Mouse (Mus musculus) left cerebral cortex, adult 18-20 months (tissue): ENCODE measurements at regions not wholly inside any gene's neighbourhood (a gene's known extent, or its start where the extent isn't known, plus 50 kb on each side); places are given as distances from the start of the nearest gene placed in this dataset.

ENCODE experiments used
- DNase-seq, 2 experiments: peaks; one replicate each; pipeline ENCODE4 v3.0.0; 2021 to 2022; ENCODE audit warnings: low spot score in 2 of 2, mixed read lengths in 1 of 2

DNA sequence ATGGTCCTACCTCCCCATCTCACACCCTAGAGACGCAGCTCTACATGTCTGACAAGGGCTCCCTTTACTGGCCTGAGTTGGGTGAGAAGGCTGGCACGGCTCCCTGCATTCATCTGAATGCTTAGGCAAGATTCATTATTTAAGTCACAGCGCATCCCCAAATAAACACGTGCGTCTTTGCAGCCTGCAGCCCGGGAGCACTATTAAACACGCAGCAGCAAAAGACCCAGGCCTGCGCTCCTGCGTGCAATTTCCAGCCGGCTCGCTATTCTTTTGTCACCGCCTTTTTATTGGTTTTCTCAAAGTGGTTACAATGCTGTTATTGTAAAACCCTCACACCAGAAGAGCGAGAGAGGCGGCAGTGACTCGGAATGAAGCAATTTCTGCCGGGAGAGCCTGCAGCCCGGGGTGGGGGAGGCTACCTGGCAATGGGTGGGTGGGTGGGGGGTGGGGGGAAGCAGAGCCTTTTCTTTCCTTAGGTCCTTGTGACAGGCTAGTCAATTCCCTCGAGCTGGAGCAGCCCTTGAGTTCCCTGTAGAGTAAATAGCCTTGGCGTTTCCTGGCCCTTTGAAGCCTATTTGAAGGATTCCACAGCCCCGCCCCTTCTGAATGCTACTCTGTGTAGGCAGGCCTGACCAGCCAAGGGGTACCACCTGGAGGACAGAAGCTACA is 333.3 kb downstream of the Bcor start:
- no peak for DNase-seq

DNA sequence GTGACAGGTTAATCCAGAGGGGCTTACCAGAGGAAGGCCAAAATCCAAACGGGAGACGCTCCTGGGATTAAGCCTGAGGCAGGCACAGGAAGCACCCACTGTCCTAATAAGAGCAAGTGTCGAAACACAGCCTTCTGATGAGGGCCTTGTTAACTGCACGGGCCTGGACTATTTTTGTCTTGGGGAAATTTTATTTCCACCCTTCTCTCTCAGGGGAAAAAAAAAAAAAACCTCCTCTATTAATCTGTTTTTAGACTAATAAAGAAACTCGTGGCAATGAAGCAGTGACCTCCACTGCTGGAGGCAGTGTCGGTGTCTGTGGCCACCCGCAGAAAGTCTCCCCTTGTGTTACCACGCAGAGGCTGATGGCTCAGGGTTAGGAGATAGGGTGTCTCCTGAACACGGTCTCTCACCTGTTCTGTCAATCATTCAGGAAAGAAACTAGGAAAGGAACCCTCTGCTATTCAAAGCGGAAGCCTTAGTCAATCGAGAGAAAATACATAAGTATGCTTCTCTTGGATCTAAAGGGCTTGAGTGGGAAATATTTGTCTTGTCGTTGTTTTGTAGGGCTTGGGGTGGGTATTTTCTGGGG is 330.6 kb downstream of the Bcor start:
- DNase-seq = no peak

DNA sequence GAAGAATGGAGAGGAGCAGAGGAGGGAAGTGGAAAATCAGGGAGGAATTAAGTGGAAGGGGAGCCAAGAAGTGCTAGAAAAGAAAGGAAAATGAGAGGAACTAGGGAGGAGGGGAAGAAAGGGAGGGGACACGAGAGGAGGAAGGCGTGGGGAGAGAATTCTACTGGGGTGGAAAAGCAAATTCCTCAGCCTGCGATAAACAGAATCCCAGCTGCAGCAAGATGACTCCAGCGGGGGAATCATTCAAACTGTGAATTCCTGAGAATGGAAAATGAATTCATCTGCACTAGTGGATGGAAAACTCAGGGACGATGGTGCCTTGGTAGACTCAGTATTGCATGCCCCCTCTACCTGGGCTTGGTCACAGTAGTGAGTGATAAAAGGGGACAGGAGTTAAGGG is 322.6 kb downstream of the Bcor start:
- DNase-seq = no peak

DNA sequence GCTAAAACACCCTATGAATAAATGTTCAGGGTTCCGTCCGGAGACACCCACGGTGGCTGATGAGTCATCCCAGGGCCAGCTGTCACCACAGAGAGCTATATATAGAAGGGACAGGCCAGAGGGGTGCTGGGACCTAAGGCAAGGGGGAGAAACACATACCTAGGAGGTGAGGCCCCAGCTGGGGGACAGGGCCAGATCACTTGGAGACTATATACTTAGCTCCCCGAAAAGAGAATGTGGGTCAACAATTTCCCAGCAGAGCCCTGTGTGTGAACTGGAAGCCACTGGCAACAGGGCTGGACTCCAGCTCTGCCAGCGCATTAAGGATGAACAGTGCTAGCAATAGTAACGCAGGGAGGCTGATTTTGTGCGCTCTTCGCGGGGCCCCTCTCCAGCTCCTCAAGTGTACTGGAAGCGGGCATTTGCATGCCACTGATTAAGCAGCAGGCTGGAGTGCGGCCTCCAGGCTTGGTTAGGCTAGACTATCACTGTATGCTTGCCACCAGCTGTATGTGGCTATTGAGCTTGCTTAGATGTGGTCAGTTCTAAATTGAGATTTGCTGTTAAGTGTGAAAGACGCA is 320.4 kb downstream of the Bcor start:
- DNase-seq = peak; percentile 38 to 55

- no peak for DNase-seq
These were observed 319.7 kb downstream of the Bcor start for GRCm38 (mm10) chrX:11840319-11841035.

DNA sequence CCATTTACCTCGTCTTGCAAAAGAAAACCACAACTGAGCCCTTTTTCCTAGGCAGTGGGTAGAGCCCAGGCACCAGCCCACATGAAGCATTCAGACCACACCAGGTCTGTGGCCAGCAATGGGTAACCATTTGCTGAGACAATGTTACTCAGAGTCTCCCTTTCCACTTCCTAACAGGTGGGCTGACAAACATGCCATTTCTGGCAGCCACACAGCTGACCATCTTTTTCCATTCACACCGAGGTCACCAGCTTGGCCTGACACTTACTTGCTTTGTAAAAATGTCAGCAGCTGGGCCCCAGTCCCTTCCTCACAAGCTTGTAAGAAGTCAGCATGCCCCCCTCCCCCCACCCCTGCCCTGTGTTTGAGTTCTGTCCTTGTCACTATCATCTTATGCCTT is 314.6 kb downstream of the Bcor start:
- DNase-seq = no peak

- DNase-seq = no peak
These were observed 304.2 kb downstream of the Bcor start for GRCm38 (mm10) chrX:11855910-11856309.

- DNase-seq = no peak
These were observed 300.8 kb downstream of the Bcor start for GRCm38 (mm10) chrX:11859396-11859795.

GRCm38 (mm10) chrX:11861119-11861708 is 298.9 kb downstream of the Bcor start:
- no peak for DNase-seq

- DNase-seq = no peak
These were observed 298.3 kb downstream of the Bcor start for GRCm38 (mm10) chrX:11861892-11862291.

- no peak for DNase-seq
These were observed 297.0 kb downstream of the Bcor start for GRCm38 (mm10) chrX:11863106-11863505.

GRCm38 (mm10) chrX:11873913-11874312 is 286.2 kb downstream of the Bcor start:
- DNase-seq = no peak

DNA sequence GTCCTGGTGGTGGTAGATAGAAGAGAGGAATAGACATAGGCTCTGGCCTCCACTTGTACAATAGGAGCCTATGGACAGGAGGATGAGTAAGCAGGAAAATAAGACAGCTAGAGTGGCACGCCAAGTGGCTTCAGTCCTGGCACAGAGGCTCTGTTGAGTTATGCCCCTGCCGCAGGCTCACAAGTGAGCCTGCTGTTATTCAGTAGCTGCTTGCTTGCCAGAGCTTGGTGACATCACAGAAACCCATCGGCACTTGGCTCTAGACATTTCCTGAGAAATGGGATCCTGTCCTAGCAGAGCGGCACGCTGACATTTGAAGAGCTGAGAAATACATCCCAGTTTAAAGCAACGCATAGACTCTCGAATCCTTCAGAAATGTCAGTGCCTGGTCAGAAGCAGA is 283.5 kb downstream of the Bcor start:
- no peak for DNase-seq

- DNase-seq = no peak
These were observed 282.1 kb downstream of the Bcor start for GRCm38 (mm10) chrX:11878028-11878427.

GRCm38 (mm10) chrX:11880972-11881371 is 279.2 kb downstream of the Bcor start:
- DNase-seq = no peak

DNA sequence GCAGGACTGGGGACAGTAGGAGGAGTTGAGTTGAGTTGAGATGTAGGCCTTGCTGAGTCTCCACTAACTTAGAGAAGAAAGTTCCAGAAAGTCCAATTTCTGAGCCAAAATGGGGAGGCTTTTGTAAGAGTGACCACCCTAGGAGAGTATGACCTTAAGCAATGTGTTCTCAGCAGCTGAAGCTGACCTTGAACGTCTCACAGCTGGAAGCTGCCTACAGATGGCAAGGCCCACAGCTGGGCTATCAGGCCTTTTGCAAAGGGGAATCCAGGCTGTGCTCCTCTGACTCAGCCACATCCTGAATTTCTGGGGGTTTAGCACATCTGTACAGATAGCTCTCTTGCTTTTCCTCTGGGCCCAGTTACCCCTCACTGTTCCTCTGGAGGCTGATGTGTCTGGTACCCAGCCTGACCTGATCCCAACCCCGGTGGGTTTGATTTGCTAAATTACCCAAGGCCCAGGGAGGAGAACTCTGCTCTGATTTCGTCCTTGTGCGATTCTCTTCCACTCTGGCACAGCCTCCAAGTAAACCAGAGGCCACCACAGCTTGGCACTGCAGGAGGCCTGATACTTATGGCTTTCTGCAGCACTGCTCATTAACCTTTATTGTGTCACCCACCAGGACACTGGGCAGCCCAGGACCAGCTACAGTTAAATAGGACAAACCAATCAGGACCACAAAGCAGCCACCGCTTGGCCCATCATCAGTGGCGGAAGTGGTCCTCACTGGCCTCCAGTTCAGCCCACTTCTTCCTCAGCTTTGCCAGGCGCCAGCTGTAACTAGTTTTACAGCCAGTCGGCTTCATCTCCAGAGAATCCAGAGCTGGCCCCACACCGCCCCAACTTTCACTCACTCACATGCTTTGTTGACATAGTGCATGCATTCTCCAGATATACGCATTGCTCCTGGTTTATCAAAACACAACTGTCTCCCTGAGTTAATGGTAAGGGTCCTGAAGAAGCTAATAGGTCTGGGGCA is 276.1 kb downstream of the Bcor start:
- DNase-seq = no peak

DNA sequence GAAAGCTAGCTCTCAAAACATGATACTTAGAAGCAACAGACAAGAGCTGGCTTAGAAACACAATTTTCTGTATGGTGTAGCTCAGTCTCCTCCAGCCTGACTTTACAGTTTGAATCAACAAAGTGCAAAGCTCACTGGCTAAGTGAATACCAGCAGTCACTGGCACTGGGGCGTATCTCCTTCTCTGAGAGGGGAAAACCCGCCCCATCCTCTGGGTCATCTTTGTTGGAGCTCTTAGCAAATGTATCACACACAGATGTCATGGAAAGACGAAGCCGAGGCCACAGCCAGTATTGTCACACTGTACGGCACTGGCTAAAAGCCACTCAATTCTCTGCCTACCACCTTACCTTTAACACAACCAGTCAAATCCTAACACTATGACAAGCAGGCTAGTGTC is 267.8 kb downstream of the Bcor start:
- no peak for DNase-seq

- DNase-seq = no peak
These were observed 266.4 kb downstream of the Bcor start for GRCm38 (mm10) chrX:11893606-11894279.

DNA sequence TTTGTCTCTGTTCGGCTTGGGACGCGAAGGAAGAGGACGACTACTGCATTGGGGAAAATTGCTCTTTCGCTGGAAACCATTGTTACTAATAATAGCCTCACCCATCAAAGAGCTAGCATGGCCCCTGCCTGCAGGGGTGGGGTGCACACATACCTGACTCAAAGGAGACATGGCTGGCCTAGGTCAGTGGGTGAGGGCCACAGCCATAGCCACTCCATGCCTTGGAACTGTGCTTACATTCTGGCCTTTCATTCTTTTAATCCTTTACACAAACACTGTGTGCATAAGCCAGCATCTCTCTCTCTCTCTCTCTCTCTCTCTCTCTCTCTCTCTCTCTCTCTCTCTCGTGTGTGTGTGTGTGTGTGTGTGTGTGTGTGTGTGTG is 265.9 kb downstream of the Bcor start:
- DNase-seq = no peak

GRCm38 (mm10) chrX:11895396-11895795 is 264.8 kb downstream of the Bcor start:
- no peak for DNase-seq
